Mouse (Mus musculus) forebrain, embryonic 15.5 days (tissue): ENCODE measurements around the gene Ebf4. TPM values are rescaled to one million over a fixed set of nuclear protein-coding genes. Genes with fewer than 3 reads are reported as not detected.
A peak's percentile ranks its signal among the peaks of the same experiment; 100 is the strongest.
"Not testable (repeated sequence)": the region's sequence is repeated elsewhere in the genome, so short reads cannot be mapped to it uniquely, and the experiment has no call there.

Source experiments
- ATAC-seq: fragments of 200-750 bp; cut with Nextera tagmentation; replicated peaks from 2 replicates; pipeline ENCODE4 v1.8.0; 2017; ENCODE audit warnings: mild to moderate bottlenecking, moderate TSS enrichment, moderate library complexity
- H3K27ac ChIP-seq: fragments of 300-500 bp; sonication (generic); replicated peaks from 2 replicates; pipeline ENCODE4 v1.5.1; 2015; ENCODE audit warnings: mild to moderate bottlenecking, inconsistent platforms
- H3K27me3 ChIP-seq: fragments of 300-500 bp; sonication (generic); 2 replicates; pipeline ENCODE4 v1.6.1; 2015; ENCODE audit warnings: inconsistent platforms
- H3K36me3 ChIP-seq: fragments of 300-500 bp; sonication (generic); 2 replicates; pipeline ENCODE4 v1.6.1; 2015; ENCODE audit warnings: mild to moderate bottlenecking, inconsistent platforms
- H3K4me1 ChIP-seq: fragments of 300-500 bp; sonication (generic); 2 replicates; pipeline ENCODE4 v1.6.1; 2015; ENCODE audit warnings: inconsistent platforms
- H3K4me2 ChIP-seq: fragments of 300-500 bp; sonication (generic); replicated peaks from 2 replicates; pipeline ENCODE4 v1.6.1; 2015; ENCODE audit warnings: mild to moderate bottlenecking, inconsistent platforms
- H3K4me3 ChIP-seq: fragments of 300-500 bp; sonication (generic); 2 replicates; pipeline ENCODE4 v1.5.1; 2015; ENCODE audit warnings: mild to moderate bottlenecking, inconsistent platforms
- H3K9ac ChIP-seq: fragments of 300-500 bp; sonication (generic); replicated peaks from 2 replicates; pipeline ENCODE4 v1.6.1; 2015; ENCODE audit warnings: mild to moderate bottlenecking, inconsistent platforms
- H3K9me3 ChIP-seq: fragments of 300-500 bp; sonication (generic); 2 replicates; pipeline ENCODE4 v1.6.1; 2016; ENCODE audit warnings: inconsistent platforms
- WGBS: fragments of 180-500 bp; shearing (Covaris S2); methylation state at CpG from one replicate; pipeline ENCODE4 v1.1.7; 2015; ENCODE audit warnings: mixed read lengths; 5-methylcytosine and 5-hydroxymethylcytosine counted together
- polyA plus RNA-seq: library from polyadenylated mRNA; unstranded; fragments of >200 nt; fragmentation: Nextera tagmentation; extraction: Ambion mirVana; gene quantifications from 2 replicates; pipeline ENCODE4 v1.2.1, GENCODE M21; 2015

Ebf4 gene
- polyA plus RNA-seq, 1 experiment from 2014 or later = 3.8 TPM

DNA sequence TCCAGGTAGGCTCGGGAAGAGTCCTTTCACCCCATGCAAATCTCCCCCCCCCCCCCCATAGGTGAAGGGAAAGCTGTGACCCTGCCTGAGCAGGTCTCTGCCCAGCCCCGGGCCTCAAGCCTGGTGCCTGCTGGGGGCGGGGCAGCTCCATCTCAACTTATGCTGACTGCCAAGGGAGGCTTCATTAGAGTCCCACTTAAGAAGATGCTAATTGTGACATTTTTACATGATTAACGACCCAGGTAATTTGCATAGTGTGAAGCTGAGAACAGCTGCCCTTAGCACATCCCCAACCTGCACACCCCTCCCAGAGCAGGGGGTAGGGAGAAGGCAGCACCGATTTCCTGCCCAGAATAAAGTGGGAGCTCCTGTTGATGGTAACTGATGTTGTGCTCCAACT, 63.9 kb downstream of the Ebf4 start:
- Histone ChIP-seq H3K27me3 (peaks cover 18% of the 10 kb centered on the region), H3K4me2 (no peak overlapping the region), H3K36me3 (no peaks in the 10 kb centered on the region), H3K4me1 (peaks cover 22% of the 10 kb centered on the region), H3K4me3 (no peak overlapping the region), H3K9me3 (no peaks in the 10 kb centered on the region), H3K9ac (no peak overlapping the region), H3K27ac (no peak overlapping the region)
- ATAC-seq = peak; percentile 80
- WGBS = 6% methylated on average over 5 of the region's 5 CpGs

DNA sequence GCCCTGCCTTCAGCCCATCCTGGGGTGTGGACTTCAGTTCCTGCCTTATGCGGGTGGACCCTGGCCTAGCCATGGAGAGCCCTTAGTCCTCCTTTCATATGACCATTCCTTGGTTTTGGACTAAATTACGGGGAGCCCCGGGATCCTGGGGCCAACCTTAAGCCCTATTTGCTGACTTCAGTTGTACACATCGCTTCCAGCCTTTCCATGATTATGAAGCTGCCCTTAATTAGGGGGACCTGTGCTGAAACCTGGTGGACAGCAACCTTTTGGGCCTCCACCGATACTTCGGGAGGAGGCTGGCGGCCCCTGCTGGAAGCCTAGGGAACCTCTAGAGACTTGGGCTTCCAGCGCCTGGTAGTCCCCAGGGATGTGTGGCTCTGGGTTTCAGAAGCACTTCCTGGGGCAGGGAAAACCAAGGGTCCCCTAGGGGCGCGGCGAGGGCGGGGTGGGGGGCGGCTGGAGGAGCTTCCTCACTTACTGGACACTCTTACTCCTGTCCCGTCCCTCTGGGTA, 67.6 kb downstream of the Ebf4 start:
- Histone ChIP-seq H3K9ac (no peak overlapping the region), H3K27ac (no peak overlapping the region), H3K36me3 (no peaks in the 10 kb centered on the region), H3K4me1 (peaks cover 20% of the 10 kb centered on the region), H3K4me3 (no peak overlapping the region), H3K27me3 (peaks cover 18% of the 10 kb centered on the region), H3K9me3 (no peaks in the 10 kb centered on the region), H3K4me2 (no peak overlapping the region)
- ATAC-seq = peak; percentile 66; the same call in 1 of the 2 replicates
- WGBS = 4% methylated on average over 14 of the region's 14 CpGs

DNA sequence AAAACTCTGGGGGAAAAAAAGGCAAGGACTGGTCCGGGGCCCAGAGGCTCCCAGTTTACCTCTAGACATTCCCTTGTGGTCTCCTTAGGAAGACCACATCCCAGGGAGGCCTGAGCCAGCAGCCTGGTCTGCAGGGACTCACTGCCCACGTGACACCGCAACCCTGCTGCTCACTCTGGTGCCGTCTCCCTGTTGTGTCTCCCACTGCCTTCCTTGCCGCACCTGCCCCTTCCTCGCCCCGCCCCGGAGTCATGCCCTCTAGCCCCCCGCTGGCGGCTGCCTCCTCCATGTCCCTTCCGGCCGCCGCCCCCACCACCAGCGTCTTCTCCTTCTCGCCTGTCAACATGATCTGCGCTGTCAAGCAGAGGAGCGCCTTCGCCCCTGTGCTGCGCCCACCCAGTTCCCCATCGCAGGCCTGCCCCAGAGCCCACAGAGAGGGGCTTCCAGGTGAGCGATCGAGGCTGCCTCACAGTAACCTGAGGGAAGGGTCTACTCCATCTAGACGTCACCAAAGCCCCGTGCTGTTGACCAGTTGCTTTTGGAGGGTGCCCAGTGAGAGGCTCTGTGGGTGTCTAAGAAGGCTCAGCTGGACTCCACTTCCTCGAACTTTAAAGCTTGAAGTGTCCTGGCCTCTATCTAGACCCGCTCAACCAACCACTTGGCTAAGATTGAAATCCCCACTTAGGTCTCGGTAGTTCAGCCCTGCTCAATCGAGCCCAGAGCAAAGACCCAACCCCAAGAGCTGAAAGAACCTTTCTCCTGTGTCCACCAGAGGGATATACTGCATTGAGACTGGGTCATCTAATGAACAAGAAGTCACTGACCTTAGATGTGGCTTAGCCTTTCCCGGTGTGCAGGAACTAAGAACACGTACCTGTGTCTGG, 70.5 kb downstream of the Ebf4 start:
- Histone ChIP-seq H3K9me3 (no peaks in the 10 kb centered on the region), H3K27me3 (peaks cover 18% of the 10 kb centered on the region), H3K4me3 (peak overlapping the region; percentile 11), H3K4me2 (peak overlapping the region; percentile 34), H3K9ac (no peak overlapping the region), H3K36me3 (no peaks in the 10 kb centered on the region), H3K4me1 (peaks cover 9% of the 10 kb centered on the region; the same call in 1 of the 2 replicates), H3K27ac (no peak overlapping the region)
- 11% methylated on average over 30 of the region's 30 CpGs for WGBS
- no peak for ATAC-seq

DNA sequence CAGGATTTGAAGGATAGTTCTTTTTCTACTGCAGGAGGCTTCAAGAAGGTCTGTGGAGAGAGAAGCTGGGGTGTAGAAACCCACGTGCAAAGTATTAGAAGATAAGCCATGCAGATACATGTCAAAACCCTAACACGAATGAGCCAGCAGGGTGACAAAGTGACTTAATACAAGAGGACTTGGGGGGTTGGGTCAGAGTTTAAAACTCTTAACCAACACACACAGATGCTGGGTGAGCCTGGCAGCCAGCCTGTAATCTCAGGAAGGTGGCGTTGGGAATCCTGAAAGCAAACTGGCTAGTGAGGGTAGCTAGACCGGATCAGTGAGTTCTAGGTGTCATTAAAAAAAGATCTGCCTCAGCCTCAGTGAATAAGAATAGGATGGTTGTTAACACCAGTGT, 72.4 kb downstream of the Ebf4 start:
- Histone ChIP-seq H3K27ac (no peak overlapping the region), H3K27me3 (peaks cover 7% of the 10 kb centered on the region), H3K4me1 (peaks cover 5% of the 10 kb centered on the region; the same call in 1 of the 2 replicates), H3K4me3 (no peak overlapping the region), H3K9ac (no peak overlapping the region), H3K9me3 (no peaks in the 10 kb centered on the region), H3K36me3 (no peaks in the 10 kb centered on the region), H3K4me2 (no peak overlapping the region)
- 76% methylated on average over 4 of the region's 4 CpGs for WGBS
- ATAC-seq = no peak

DNA sequence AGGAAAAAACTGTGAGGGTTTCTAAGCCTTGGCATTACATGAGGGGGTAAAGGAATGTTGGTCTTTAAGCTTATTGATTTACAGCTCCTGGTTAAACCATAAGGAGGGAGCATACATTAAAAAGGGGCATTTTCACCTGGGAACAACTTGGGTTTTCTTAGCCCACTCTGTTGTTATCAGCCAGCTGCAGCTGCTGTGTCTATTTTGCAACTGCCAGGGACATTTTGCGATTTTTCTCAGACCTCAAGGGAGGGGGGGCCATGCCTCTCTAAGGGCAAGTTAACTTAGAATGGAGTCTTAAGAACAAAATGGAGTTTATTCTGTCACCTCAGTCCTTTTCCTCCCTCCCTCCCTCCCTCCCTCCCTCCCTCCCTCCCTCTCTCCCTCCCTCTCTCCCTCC, 78.1 kb downstream of the Ebf4 start:
- not testable (repeated sequence) for H3K4me2 ChIP-seq, H3K4me3 ChIP-seq, H3K4me1 ChIP-seq, H3K9ac ChIP-seq, H3K36me3 ChIP-seq, H3K27ac ChIP-seq, H3K27me3 ChIP-seq, H3K9me3 ChIP-seq, ATAC-seq
- whole genome bisulfite sequencing = 56% methylated on average over 1 of the region's 1 CpGs

DNA sequence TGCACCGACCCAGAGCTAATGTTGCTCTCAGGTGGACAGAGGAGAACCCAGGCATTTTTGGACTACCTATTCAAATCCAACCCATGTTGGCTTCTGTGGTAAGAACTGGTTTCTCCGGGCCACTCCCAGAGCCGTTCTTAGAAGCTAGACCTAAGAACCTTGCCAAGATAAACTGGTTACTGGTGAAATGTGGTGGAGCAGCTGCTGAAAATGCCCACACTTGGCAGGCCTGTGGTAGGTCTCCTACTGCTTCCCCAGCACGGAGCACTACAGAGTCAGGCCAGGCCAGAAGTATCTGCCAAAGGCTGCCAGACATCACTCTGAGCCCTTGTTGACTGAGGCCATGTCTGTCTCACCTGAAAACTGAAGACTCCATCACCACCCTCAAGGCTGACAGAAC, 80.0 kb downstream of the Ebf4 start:
- ATAC-seq = no peak
- WGBS = 82% methylated on average over 4 of the region's 4 CpGs
- no peaks in the 10 kb centered on the region for H3K27me3 ChIP-seq
- no peaks in the 10 kb centered on the region for H3K36me3 ChIP-seq
- no peaks in the 10 kb centered on the region for H3K4me1 ChIP-seq
- H3K4me3 ChIP-seq = no peak overlapping the region
- no peak overlapping the region for H3K9ac ChIP-seq
- H3K4me2 ChIP-seq = no peak overlapping the region
- no peak overlapping the region for H3K27ac ChIP-seq
- H3K9me3 ChIP-seq = no peaks in the 10 kb centered on the region

DNA sequence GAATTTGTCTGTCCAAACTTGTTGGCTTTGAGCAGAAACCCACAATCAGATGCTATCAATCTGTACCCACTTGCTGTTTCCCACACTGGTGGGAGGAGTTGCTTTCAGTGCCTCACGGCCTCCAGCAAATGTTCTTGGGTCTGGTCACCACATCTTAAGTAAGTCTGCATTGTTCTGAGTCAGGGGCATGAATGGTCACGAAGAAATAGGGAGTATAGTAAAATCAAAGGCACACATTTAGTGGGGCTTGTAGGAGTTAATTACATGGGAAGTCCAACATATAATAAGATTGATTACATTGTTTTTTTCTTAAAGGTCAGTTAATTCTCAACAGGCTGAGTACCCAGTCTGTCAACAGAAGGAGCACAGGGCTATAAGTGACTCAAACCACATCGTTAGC, 88.2 kb downstream of the Ebf4 start:
- Histone ChIP-seq H3K36me3 (no peaks in the 10 kb centered on the region), H3K4me2 (no peak overlapping the region), H3K9me3 (no peaks in the 10 kb centered on the region), H3K4me1 (no peaks in the 10 kb centered on the region), H3K9ac (no peak overlapping the region), H3K27me3 (no peaks in the 10 kb centered on the region), H3K27ac (no peak overlapping the region), H3K4me3 (no peak overlapping the region)
- WGBS = 30% methylated on average over 3 of the region's 3 CpGs
- no peak for ATAC-seq

DNA sequence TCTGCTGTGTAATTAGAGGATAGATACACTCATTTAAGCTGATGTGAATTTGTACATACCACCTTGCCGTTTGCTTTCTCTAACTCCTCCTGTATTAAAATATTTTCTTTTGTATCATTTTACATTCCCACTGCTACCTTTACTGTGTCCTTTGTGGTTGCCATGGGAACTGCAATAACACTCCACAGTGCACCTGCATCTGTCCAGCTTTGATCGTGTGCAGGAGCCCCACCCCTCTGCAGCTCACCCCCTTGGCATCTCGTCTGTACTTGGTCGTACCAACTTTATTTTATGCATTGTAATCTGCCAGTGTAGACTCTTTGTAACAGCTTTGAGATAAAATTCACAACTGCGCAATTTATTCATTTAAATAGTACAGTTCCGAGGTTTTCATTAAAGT, 88.9 kb downstream of the Ebf4 start:
- H3K4me1 ChIP-seq = no peaks in the 10 kb centered on the region
- H3K27me3 ChIP-seq = no peaks in the 10 kb centered on the region
- WGBS = 63% methylated on average over 6 of the region's 6 CpGs
- H3K4me3 ChIP-seq = no peak overlapping the region
- no peaks in the 10 kb centered on the region for H3K9me3 ChIP-seq
- H3K9ac ChIP-seq = no peak overlapping the region
- H3K27ac ChIP-seq = no peak overlapping the region
- no peak overlapping the region for H3K4me2 ChIP-seq
- ATAC-seq = no peak
- H3K36me3 ChIP-seq = no peaks in the 10 kb centered on the region

DNA sequence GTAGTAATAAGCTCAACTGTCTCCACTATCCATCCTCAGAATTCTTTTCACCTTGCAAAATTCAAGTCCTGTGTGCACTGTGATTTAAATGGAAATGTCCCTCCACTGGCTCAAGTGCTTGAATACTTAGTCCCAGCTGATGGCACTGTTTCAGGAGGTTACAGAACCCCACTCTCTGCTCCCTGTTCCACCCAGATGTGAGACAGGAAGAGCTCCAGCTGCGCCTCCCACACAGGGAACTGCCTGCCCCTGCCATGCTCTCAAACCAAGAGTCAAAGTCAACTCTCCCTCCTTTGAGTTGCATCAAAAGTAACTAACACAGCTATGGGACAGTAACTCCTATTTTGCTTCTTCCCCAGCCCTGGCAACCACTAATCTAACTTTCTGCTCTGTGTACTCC, 91.2 kb downstream of the Ebf4 start:
- Histone ChIP-seq H3K27ac (no peak overlapping the region), H3K9me3 (no peaks in the 10 kb centered on the region), H3K4me1 (no peaks in the 10 kb centered on the region), H3K4me3 (no peak overlapping the region), H3K27me3 (no peaks in the 10 kb centered on the region), H3K36me3 (no peaks in the 10 kb centered on the region), H3K4me2 (no peak overlapping the region), H3K9ac (no peak overlapping the region)
- WGBS = 66% methylated on average over 1 of the region's 1 CpGs
- ATAC-seq = no peak

DNA sequence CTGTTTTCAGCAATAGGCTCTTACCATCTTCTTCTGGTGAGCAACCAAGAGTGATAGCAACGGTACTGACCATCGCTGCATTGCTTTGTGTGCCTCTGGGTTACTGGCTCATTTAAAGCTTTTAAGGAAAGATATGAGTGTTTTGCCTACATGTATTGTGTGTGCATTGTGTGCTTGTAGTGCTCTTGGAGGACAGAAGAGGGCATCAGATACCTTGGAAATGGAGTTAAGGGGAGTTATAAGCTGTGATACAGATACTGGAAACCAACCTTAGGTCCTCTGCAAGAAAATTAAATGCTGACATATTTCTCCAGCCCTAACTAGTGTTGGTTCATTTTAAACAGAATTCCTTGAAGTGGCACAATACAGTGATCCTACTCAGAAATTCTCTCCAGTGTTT, 93.8 kb downstream of the Ebf4 start:
- Histone ChIP-seq H3K9ac (no peak overlapping the region), H3K9me3 (no peaks in the 10 kb centered on the region), H3K27ac (no peak overlapping the region), H3K4me3 (no peak overlapping the region), H3K36me3 (no peaks in the 10 kb centered on the region), H3K4me2 (no peak overlapping the region), H3K4me1 (no peaks in the 10 kb centered on the region), H3K27me3 (no peaks in the 10 kb centered on the region)
- no peak for ATAC-seq
- WGBS = 84% methylated on average over 2 of the region's 2 CpGs

DNA sequence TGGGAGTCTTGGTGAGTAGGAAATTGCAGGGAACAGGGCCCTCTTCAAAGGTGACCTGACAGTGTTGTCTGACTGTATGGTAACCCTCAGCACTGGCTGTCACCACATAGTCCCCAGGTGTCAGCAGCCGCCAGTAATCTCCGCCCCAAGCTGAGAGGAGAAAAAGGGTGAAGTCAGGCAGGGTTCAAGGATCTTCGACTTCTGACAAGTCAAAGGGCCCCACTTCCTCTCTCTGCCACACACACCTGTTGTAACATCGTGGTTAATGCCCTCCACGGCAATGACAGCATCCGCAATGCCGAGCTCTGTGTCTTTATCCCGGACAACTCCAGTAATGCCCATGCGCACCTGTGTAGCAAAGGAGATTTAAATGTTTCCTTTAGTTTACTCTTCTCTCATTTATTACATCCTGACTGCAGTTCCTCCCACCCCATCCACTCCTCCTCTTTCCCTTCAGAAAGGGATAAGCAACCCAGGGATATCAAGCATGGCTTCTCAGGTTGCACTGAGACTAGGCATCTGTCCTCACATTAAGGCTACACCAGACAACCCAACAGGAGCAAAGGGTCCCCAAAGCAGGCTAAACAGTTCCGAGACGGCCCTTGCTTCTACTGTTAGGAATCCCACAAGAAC, 96.1 kb downstream of the Ebf4 start:
- Histone ChIP-seq H3K9ac (no peak overlapping the region), H3K27me3 (no peaks in the 10 kb centered on the region), H3K27ac (no peak overlapping the region), H3K4me3 (no peak overlapping the region), H3K9me3 (no peaks in the 10 kb centered on the region), H3K4me2 (no peak overlapping the region), H3K4me1 (no peaks in the 10 kb centered on the region), H3K36me3 (no peaks in the 10 kb centered on the region)
- 85% methylated on average over 11 of the region's 11 CpGs for WGBS
- ATAC-seq = no peak

DNA sequence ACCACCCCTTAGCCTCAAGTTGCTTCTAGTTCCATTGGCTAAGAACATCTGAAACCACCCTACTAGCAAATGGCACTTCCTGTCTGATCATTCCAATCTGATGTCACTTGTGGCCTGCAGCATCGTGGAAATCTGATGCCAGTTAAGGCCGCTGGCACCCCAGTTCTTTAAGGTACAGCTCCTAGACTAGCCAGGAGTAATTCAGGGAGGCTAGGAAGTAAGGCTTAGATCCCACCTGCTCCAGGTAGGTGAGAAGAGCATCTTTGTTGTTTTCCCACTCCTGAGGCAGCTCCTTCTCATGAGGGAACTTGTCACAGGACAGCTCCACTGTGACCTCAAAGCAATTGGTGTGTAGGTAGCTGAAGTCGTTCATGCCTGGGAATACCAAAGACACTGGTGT, 97.9 kb downstream of the Ebf4 start:
- no peak overlapping the region for H3K4me2 ChIP-seq
- no peak overlapping the region for H3K4me3 ChIP-seq
- no peaks in the 10 kb centered on the region for H3K27me3 ChIP-seq
- 92% methylated on average over 3 of the region's 3 CpGs for WGBS
- no peaks in the 10 kb centered on the region for H3K36me3 ChIP-seq
- peaks cover 13% of the 10 kb centered on the region for H3K4me1 ChIP-seq
- no peak overlapping the region for H3K9ac ChIP-seq
- H3K27ac ChIP-seq = no peak overlapping the region
- H3K9me3 ChIP-seq = no peaks in the 10 kb centered on the region
- no peak for ATAC-seq
